Mouse (Mus musculus): ENCODE measurements around the gene Gnptab. TPM values are rescaled to one million over a fixed set of nuclear protein-coding genes. Genes with fewer than 3 reads are reported as not detected.

Gene Gnptab
- polyA plus RNA-seq, 1 experiment, result 12.8 TPM

DNA sequence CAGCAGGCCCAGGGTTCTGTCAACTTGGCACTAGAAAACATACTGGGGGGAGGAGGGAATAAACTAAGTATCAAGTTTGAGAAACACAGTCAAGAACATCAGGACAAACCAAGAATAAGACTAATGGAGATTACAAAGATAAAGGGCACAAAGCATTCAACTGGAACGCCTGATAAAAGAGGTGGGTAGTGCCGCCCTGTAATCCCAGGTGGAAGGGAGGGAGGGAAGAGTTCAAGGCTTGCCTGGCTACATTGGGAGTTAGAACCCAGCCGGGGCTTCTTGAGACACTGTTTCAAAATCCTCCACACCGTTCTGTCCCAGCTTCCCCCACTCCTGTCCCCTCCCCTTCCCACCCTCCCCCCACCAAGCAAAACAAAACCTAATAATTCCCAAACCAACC, 1.3 kb upstream of the Gnptab start:
- H3K27ac ChIP-seq (ENCODE audit: insufficient read depth, low read depth, low read length), result no peak overlapping the region
- 74% methylated on average over 4 of the region's 4 CpGs for WGBS
- H3K4me3 ChIP-seq (ENCODE audit: insufficient read depth, low read depth, low read length), result no peak overlapping the region
- peaks cover 20% of the 10 kb centered on the region; the same call in 1 of the 2 replicates for H3K4me1 ChIP-seq (ENCODE audit: control insufficient read depth, insufficient read depth, low read length)
- no peaks in the 10 kb centered on the region for H3K36me3 ChIP-seq (ENCODE audit: control insufficient read depth, insufficient read depth, low read length)
- TF ChIP-seq POLR2A (IDR thresholded peaks at IDR 0.05; ENCODE audit: low read depth, low read length) (no peak), CTCF (conservative IDR thresholded peaks at IDR 0.05; ENCODE audit: insufficient read depth, insufficient read length, low read depth, low read length) (no peak)
- H3K27me3 ChIP-seq (replicated peaks; ENCODE audit: control insufficient read depth, insufficient read depth, low read length), result no peaks in the 10 kb centered on the region
- DNase-seq, result no peak

DNA sequence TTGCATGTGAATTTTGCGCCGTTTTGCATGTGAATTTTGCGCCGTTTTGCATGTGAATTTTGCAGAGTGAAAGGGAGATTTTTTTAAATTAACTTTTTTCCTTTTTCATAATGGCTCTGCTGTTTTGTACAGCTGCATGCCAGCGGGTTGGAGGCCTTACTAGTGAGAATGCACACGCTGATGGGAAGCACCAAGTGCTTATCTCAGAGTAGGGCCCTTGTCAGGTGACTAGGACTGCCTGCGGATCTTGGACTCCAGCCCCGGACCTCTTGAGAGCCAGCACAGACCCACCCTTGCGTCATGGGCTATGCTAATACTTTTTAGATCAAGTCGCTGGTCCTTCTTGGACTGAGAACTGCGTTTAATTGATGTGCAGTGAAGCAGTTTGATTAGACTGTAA, 1.1 kb downstream of the Gnptab start:
- 4% methylated on average over 11 of the region's 11 CpGs for WGBS
- Histone ChIP-seq H3K27ac (ENCODE audit: insufficient read depth, low read depth, low read length) (no peak overlapping the region), H3K4me3 (ENCODE audit: insufficient read depth, low read depth, low read length) (peak overlapping the region; percentile 60), H3K27me3 (replicated peaks; ENCODE audit: control insufficient read depth, insufficient read depth, low read length) (no peaks in the 10 kb centered on the region), H3K4me1 (ENCODE audit: control insufficient read depth, insufficient read depth, low read length) (peaks cover 25% of the 10 kb centered on the region), H3K36me3 (ENCODE audit: control insufficient read depth, insufficient read depth, low read length) (no peaks in the 10 kb centered on the region)
- DNase-seq, result peak; percentile 57
- TF ChIP-seq POLR2A (IDR thresholded peaks at IDR 0.05; ENCODE audit: low read depth, low read length) (no peak), CTCF (conservative IDR thresholded peaks at IDR 0.05; ENCODE audit: insufficient read depth, insufficient read length, low read depth, low read length) (no peak)

DNA sequence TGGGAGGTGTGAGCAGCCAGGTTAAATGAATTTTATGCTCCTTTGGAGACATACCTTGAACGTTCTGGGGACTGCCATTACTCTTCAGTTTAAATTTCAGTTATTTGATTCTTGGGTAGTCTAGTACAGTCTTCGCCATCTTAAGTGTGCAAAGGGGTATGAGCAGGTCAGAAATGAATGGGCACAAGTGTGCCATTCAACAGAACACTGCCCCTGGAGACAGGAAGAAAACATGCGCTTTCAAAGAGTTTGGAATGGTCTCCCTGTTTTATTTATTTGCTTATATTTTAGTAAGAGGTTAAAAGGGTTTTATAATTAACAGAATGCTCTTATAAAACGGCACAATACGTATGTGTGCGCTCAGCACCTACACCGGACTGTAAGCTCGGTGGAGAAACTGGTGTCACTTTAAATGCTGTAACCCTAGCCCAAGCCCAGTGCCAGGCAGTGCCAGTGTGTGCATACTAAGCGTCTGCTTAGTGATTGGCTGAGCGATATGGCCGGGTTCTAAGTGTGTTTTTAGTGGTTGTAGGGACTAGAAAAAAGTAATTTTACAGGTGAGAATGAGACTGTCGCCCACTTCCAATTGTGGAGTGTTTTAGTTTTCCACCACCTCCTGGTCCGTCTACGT, 1.6 kb downstream of the Gnptab start:
- Histone ChIP-seq H3K4me3 (ENCODE audit: insufficient read depth, low read depth, low read length) (0 out of 2 replicates have a peak overlapping the region, but pooled peaks have one; percentile 60), H3K27me3 (replicated peaks; ENCODE audit: control insufficient read depth, insufficient read depth, low read length) (no peaks in the 10 kb centered on the region), H3K36me3 (ENCODE audit: control insufficient read depth, insufficient read depth, low read length) (no peaks in the 10 kb centered on the region), H3K27ac (ENCODE audit: insufficient read depth, low read depth, low read length) (peak overlapping the region; percentile 6; the same call in 1 of the 2 replicates), H3K4me1 (ENCODE audit: control insufficient read depth, insufficient read depth, low read length) (peaks cover 26% of the 10 kb centered on the region)
- peak; percentile 51 for DNase-seq
- TF ChIP-seq POLR2A (IDR thresholded peaks at IDR 0.05; ENCODE audit: low read depth, low read length) (no peak), CTCF (conservative IDR thresholded peaks at IDR 0.05; ENCODE audit: insufficient read depth, insufficient read length, low read depth, low read length) (no peak)
- WGBS, result 34% methylated on average over 14 of the region's 14 CpGs

DNA sequence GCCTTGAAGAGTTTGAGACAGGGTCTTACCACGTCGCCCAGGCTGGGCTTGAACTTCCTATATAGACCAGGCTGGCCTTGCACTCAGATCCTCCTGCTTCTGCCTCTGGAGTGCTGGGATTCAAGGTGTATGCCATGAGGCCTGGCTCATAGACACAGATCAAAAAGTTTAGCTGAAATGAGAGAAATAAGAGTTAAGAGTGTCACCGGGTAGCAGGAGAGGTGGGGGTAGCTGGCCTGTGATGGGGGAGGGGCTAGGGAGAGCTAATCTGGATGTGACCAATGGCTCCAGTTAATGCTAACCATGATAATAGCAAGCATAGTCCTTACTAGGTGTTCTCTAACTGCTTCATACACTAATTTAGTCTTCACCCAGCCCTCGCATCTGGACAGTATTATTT, 2.4 kb downstream of the Gnptab start:
- H3K27ac ChIP-seq (ENCODE audit: insufficient read depth, low read depth, low read length), result peak overlapping the region; percentile 6; the same call in 1 of the 2 replicates
- no peak overlapping the region for H3K4me3 ChIP-seq (ENCODE audit: insufficient read depth, low read depth, low read length)
- peaks cover 34% of the 10 kb centered on the region for H3K4me1 ChIP-seq (ENCODE audit: control insufficient read depth, insufficient read depth, low read length)
- no peak for DNase-seq
- no peaks in the 10 kb centered on the region for H3K27me3 ChIP-seq (replicated peaks; ENCODE audit: control insufficient read depth, insufficient read depth, low read length)
- no peaks in the 10 kb centered on the region for H3K36me3 ChIP-seq (ENCODE audit: control insufficient read depth, insufficient read depth, low read length)
- no peak for TF ChIP-seq POLR2A (IDR thresholded peaks at IDR 0.05; ENCODE audit: low read depth, low read length)
- TF ChIP-seq CTCF (conservative IDR thresholded peaks at IDR 0.05; ENCODE audit: insufficient read depth, insufficient read length, low read depth, low read length), result no peak
- 72% methylated on average over 4 of the region's 4 CpGs for WGBS

DNA sequence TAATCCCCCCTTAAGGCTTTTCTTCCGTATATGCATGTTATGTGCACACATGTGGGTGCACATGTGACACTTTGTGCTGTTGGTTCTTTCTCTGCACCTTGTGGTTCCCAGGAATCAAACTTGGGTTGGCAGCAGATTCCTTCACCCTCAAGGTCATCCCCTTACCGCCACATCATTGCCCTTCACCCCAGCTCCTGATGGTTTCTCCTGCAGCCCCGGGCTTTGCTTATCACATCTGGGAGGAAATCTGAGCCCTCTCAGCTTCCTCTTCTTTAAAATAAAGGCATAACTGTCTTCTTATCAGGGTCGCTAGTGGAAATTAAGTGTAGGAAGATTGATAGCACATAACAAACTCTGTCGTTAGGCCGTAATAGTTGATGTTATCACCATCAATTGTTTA, 3.1 kb downstream of the Gnptab start:
- no peak overlapping the region for H3K4me3 ChIP-seq (ENCODE audit: insufficient read depth, low read depth, low read length)
- peaks cover 36% of the 10 kb centered on the region for H3K4me1 ChIP-seq (ENCODE audit: control insufficient read depth, insufficient read depth, low read length)
- H3K36me3 ChIP-seq (ENCODE audit: control insufficient read depth, insufficient read depth, low read length), result no peaks in the 10 kb centered on the region
- DNase-seq, result no peak
- TF ChIP-seq CTCF (conservative IDR thresholded peaks at IDR 0.05; ENCODE audit: insufficient read depth, insufficient read length, low read depth, low read length) (no peak), POLR2A (IDR thresholded peaks at IDR 0.05; ENCODE audit: low read depth, low read length) (no peak)
- no peak overlapping the region for H3K27ac ChIP-seq (ENCODE audit: insufficient read depth, low read depth, low read length)
- no peaks in the 10 kb centered on the region for H3K27me3 ChIP-seq (replicated peaks; ENCODE audit: control insufficient read depth, insufficient read depth, low read length)
- WGBS, result 53% methylated on average over 6 of the region's 6 CpGs

DNA sequence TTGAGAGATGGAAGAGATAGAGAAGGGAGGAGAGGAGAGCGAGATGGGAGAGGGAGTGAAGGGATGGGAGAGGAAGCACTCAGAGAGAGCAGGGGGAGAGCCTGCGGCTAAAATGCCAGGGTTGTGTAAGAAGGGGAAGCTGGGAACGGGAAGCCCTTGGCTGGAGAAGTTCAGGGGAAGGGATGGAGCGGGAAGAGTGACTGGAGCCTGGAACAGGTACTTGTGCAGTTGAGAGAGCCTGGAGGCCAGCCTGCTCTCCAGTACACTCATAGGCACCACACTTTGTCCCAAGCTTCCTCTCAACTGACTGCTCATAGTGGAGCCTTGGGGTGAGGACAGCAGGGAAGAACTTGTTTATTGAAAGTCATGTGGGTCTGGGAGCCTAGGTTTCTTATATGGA, 4.5 kb downstream of the Gnptab start:
- DNase-seq, result no peak
- no peak for TF ChIP-seq POLR2A (IDR thresholded peaks at IDR 0.05; ENCODE audit: low read depth, low read length)
- no peak for TF ChIP-seq CTCF (conservative IDR thresholded peaks at IDR 0.05; ENCODE audit: insufficient read depth, insufficient read length, low read depth, low read length)
- Histone ChIP-seq H3K4me3 (ENCODE audit: insufficient read depth, low read depth, low read length) (no peak overlapping the region), H3K36me3 (ENCODE audit: control insufficient read depth, insufficient read depth, low read length) (no peaks in the 10 kb centered on the region), H3K27ac (ENCODE audit: insufficient read depth, low read depth, low read length) (peak overlapping the region; percentile 13), H3K4me1 (ENCODE audit: control insufficient read depth, insufficient read depth, low read length) (peaks cover 36% of the 10 kb centered on the region), H3K27me3 (replicated peaks; ENCODE audit: control insufficient read depth, insufficient read depth, low read length) (no peaks in the 10 kb centered on the region)
- WGBS, result 82% methylated on average over 4 of the region's 4 CpGs

DNA sequence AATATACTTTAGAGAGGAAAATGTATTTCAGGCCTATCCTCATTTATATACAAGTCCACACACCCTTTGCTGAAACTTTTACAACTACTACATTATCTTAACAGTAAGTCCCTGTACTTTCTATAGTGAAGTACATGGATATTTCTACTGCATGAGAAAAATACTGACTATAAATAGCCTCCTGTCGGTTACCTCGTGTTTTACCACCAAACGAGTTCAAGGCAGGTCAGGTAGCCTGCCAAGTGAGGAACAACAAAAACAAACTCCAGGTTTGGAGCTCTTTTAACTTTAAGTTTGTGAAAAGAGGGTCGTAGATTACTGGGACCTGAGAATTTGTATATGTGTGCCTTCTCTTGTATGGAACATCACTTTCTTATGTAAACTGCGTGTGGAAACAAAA, 5.1 kb downstream of the Gnptab start:
- H3K4me1 ChIP-seq (ENCODE audit: control insufficient read depth, insufficient read depth, low read length), result peaks cover 38% of the 10 kb centered on the region
- 18% methylated on average over 5 of the region's 5 CpGs for WGBS
- H3K27ac ChIP-seq (ENCODE audit: insufficient read depth, low read depth, low read length), result peak overlapping the region; percentile 19; the same call in 1 of the 2 replicates
- DNase-seq, result no peak
- no peaks in the 10 kb centered on the region for H3K27me3 ChIP-seq (replicated peaks; ENCODE audit: control insufficient read depth, insufficient read depth, low read length)
- H3K4me3 ChIP-seq (ENCODE audit: insufficient read depth, low read depth, low read length), result no peak overlapping the region
- no peaks in the 10 kb centered on the region for H3K36me3 ChIP-seq (ENCODE audit: control insufficient read depth, insufficient read depth, low read length)
- TF ChIP-seq CTCF (conservative IDR thresholded peaks at IDR 0.05; ENCODE audit: insufficient read depth, insufficient read length, low read depth, low read length) (no peak), POLR2A (IDR thresholded peaks at IDR 0.05; ENCODE audit: low read depth, low read length) (no peak)
